Mouse (Mus musculus): ENCODE data around the gene Smpd1.
A peak's percentile ranks its signal among the peaks of the same experiment; 100 is the strongest.

Gene Smpd1

GRCm38 (mm10) chr7:105554212-105554942, at the start of gene Smpd1:
Gene Smpd1, plus strand, starts transcription at chr7:105554360.
- peak; percentile 81 for DNase-seq (ENCODE audit: low spot score)

GRCm38 (mm10) chr7:105507257-105507656, 46.9 kb upstream of the Smpd1 start:
- no peak for DNase-seq (ENCODE audit: low spot score)

- DNase-seq (ENCODE audit: low spot score), result no peak
These were observed 44.0 kb upstream of the Smpd1 start for GRCm38 (mm10) chr7:105510143-105510542.

GRCm38 (mm10) chr7:105513845-105514291, 40.3 kb upstream of the Smpd1 start:
- DNase-seq (ENCODE audit: low spot score), result no peak

GRCm38 (mm10) chr7:105514561-105514960, 39.6 kb upstream of the Smpd1 start:
- no peak for DNase-seq (ENCODE audit: low spot score)

GRCm38 (mm10) chr7:105515178-105515577, 39.0 kb upstream of the Smpd1 start:
- DNase-seq (ENCODE audit: low spot score), result no peak

GRCm38 (mm10) chr7:105516669-105517360, 37.3 kb upstream of the Smpd1 start:
- no peak for DNase-seq (ENCODE audit: low spot score)

GRCm38 (mm10) chr7:105519336-105519735, 34.8 kb upstream of the Smpd1 start:
- no peak for DNase-seq (ENCODE audit: low spot score)

GRCm38 (mm10) chr7:105519771-105520170, 34.4 kb upstream of the Smpd1 start:
- DNase-seq (ENCODE audit: low spot score), result no peak

- no peak for DNase-seq (ENCODE audit: low spot score)
These were observed 34.0 kb upstream of the Smpd1 start for GRCm38 (mm10) chr7:105520201-105520600.

GRCm38 (mm10) chr7:105524222-105524621, 29.9 kb upstream of the Smpd1 start:
- no peak for DNase-seq (ENCODE audit: low spot score)

- DNase-seq (ENCODE audit: low spot score), result peak; percentile 40
These were observed 26.7 kb upstream of the Smpd1 start for GRCm38 (mm10) chr7:105527306-105527937.

- DNase-seq (ENCODE audit: low spot score), result no peak
These were observed 26.1 kb upstream of the Smpd1 start for GRCm38 (mm10) chr7:105528094-105528493.

- no peak for DNase-seq (ENCODE audit: low spot score)
These were observed 20.0 kb upstream of the Smpd1 start for GRCm38 (mm10) chr7:105534162-105534561.

GRCm38 (mm10) chr7:105545986-105546385, 8.2 kb upstream of the Smpd1 start:
- no peak for DNase-seq (ENCODE audit: low spot score)

GRCm38 (mm10) chr7:105547970-105548369, 6.2 kb upstream of the Smpd1 start:
- no peak for DNase-seq (ENCODE audit: low spot score)

- peak; percentile 58 for DNase-seq (ENCODE audit: low spot score)
These were observed 5.1 kb upstream of the Smpd1 start for GRCm38 (mm10) chr7:105549035-105549434.

- no peak for DNase-seq (ENCODE audit: low spot score)
These were observed 526 bp upstream of the Smpd1 start for GRCm38 (mm10) chr7:105553456-105554211.

GRCm38 (mm10) chr7:105555571-105555970, 1.4 kb downstream of the Smpd1 start:
- DNase-seq (ENCODE audit: low spot score), result no peak

- DNase-seq (ENCODE audit: low spot score), result no peak
These were observed 2.2 kb downstream of the Smpd1 start for GRCm38 (mm10) chr7:105556406-105556805.

GRCm38 (mm10) chr7:105557671-105558070, 3.5 kb downstream of the Smpd1 start:
- DNase-seq (ENCODE audit: low spot score), result no peak

GRCm38 (mm10) chr7:105559016-105559415, 4.9 kb downstream of the Smpd1 start:
- DNase-seq (ENCODE audit: low spot score), result no peak

All from layer of hippocampus, adult 9-10 months (tissue).